Mouse (Mus musculus): ENCODE results near the gene Rars.
"Not testable (repeated sequence)": the region's sequence is repeated elsewhere in the genome, so short reads cannot be mapped to it uniquely, and the experiment has no call there.

The Rars gene

GRCm38 (mm10) chr11:35838345-35839338 lies 4.3 kb upstream of the Rars start:
- peak; percentile 78 to 88 for DNase-seq

- DNase-seq, result no peak
Measured at GRCm38 (mm10) chr11:35837156-35838126, 3.1 kb upstream of the Rars start.

- DNase-seq, result no peak
Measured at GRCm38 (mm10) chr11:35833270-35833669, 1.0 kb downstream of the Rars start.

GRCm38 (mm10) chr11:35832139-35832538 lies 2.2 kb downstream of the Rars start:
- DNase-seq, result no peak

GRCm38 (mm10) chr11:35827714-35828113 lies 6.6 kb downstream of the Rars start:
- DNase-seq, result no peak

- DNase-seq, result no peak
Measured at GRCm38 (mm10) chr11:35816316-35816715, 18.0 kb downstream of the Rars start.

- no peak for DNase-seq
Measured at GRCm38 (mm10) chr11:35811458-35811857, 22.8 kb downstream of the Rars start.

GRCm38 (mm10) chr11:35801332-35801731 lies 33.0 kb downstream of the Rars start:
- no peak for DNase-seq

GRCm38 (mm10) chr11:35798874-35799273 lies 35.4 kb downstream of the Rars start, which contains the start of gene Fbll1:
Gene Fbll1 (minus strand): TSS chr11:35798884.
- DNase-seq, result peak in 1 of 2 experiments; percentile 30

- peak; percentile 79 to 80 for DNase-seq
Measured at GRCm38 (mm10) chr11:35798495-35798820, 35.8 kb downstream of the Rars start.

GRCm38 (mm10) chr11:35797751-35798494 lies 36.4 kb downstream of the Rars start:
- DNase-seq, result peak; percentile 45 to 57

GRCm38 (mm10) chr11:35792800-35793199 lies 41.5 kb downstream of the Rars start:
- DNase-seq, result not testable (repeated sequence)

GRCm38 (mm10) chr11:35788443-35788842 lies 45.9 kb downstream of the Rars start:
- DNase-seq, result no peak

- DNase-seq, result no peak
Measured at GRCm38 (mm10) chr11:35784537-35784936, 49.8 kb downstream of the Rars start.

- DNase-seq, result no peak
Measured at GRCm38 (mm10) chr11:35784002-35784401, 50.3 kb downstream of the Rars start.

- DNase-seq, result no peak
Measured at GRCm38 (mm10) chr11:35783038-35783437, 51.3 kb downstream of the Rars start.

- DNase-seq, result no peak
Measured at GRCm38 (mm10) chr11:35782444-35782843, 51.9 kb downstream of the Rars start.

- DNase-seq, result no peak
Measured at GRCm38 (mm10) chr11:35780336-35780735, 54.0 kb downstream of the Rars start.

GRCm38 (mm10) chr11:35776452-35776851 lies 57.9 kb downstream of the Rars start:
- no peak for DNase-seq

- no peak for DNase-seq
Measured at GRCm38 (mm10) chr11:35775606-35776005, 58.7 kb downstream of the Rars start.

- no peak for DNase-seq
Measured at GRCm38 (mm10) chr11:35770741-35771504, 63.4 kb downstream of the Rars start.

Data from cerebellum, adult 18-20 months (tissue).